Mouse (Mus musculus) brain, embryonic 14.5 days (tissue): ENCODE data around the gene Msh3.
A peak's percentile ranks its signal among the peaks of the same experiment; 100 is the strongest.

Experiments
- CTCF ChIP-seq: fragments of 200-500 bp; IDR thresholded peaks from 2 replicates; pipeline ENCODE4 v1.5.1; 2012; ENCODE audit warnings: inconsistent platforms, mild to moderate bottlenecking, moderate library complexity, borderline replicate concordance; ENCODE audit not compliant: insufficient read depth, insufficient read length; ENCODE audit errors: extremely low read depth
- POLR2A ChIP-seq: fragments of 200-500 bp; IDR thresholded peaks from 2 replicates; pipeline ENCODE4 v1.6.1; 2012; ENCODE audit warnings: mild to moderate bottlenecking, inconsistent platforms, borderline replicate concordance; ENCODE audit not compliant: poor library complexity, insufficient read depth, insufficient read length, severe bottlenecking; ENCODE audit errors: extremely low read depth

- TF ChIP-seq CTCF (peak; percentile 81), POLR2A (peak; percentile 89)
Measured at GRCm38 (mm10) chr13:92354456-92355271, at the start of gene Msh3, which contains the start of gene Dhfr.
